Mouse (Mus musculus) cortical plate, adult 2 months (tissue): ENCODE results near the gene Aldh1a3.

Experiments used
- CTCF ChIP-seq: fragments of 200-500 bp; IDR thresholded peaks from 2 replicates; pipeline ENCODE4 v1.5.1; 2011; ENCODE audit warnings: mild to moderate bottlenecking, control low read depth, low read length; ENCODE audit not compliant: insufficient read depth; ENCODE audit errors: extremely low read depth
- POLR2A ChIP-seq: fragments of 200-500 bp; IDR thresholded peaks from 2 replicates; pipeline ENCODE4 v1.6.1; 2011; ENCODE audit warnings: mild to moderate bottlenecking, low read length, control low read depth; ENCODE audit not compliant: insufficient read depth; ENCODE audit errors: extremely low read depth

- TF ChIP-seq POLR2A (no peak), CTCF (no peak)
Observed at GRCm38 (mm10) chr7:66406971-66407370, 20.3 kb downstream of the Aldh1a3 start.
